Mouse (Mus musculus) hindbrain, postnatal 0 days (tissue): ENCODE measurements at regions not wholly inside any gene's neighbourhood (a gene's known extent, or its start where the extent isn't known, plus 50 kb on each side); places are given as distances from the start of the nearest gene placed in this dataset.

Experiments
- ATAC-seq: fragments of 200-750 bp; cut with Nextera tagmentation; 2 replicates; pipeline ENCODE4 v1.8.0; 2017; ENCODE audit warnings: mild to moderate bottlenecking, moderate TSS enrichment, moderate library complexity
- DNase-seq: peaks from one replicate; pipeline ENCODE4 v3.0.0-alpha.2; 2015; ENCODE audit warnings: low spot score
- H3K27ac ChIP-seq: fragments of 300-500 bp; sonication (generic); 2 replicates; pipeline ENCODE4 v1.5.1; 2014; ENCODE audit warnings: mild to moderate bottlenecking
- H3K27me3 ChIP-seq: fragments of 300-500 bp; sonication (generic); 2 replicates; pipeline ENCODE4 v1.6.1; 2014; ENCODE audit warnings: low read length, mixed read lengths; ENCODE audit not compliant: insufficient read depth
- H3K36me3 ChIP-seq: fragments of 300-500 bp; sonication (generic); 2 replicates; pipeline ENCODE4 v1.6.1; 2014; ENCODE audit warnings: low read length, mixed read lengths; ENCODE audit not compliant: insufficient read depth
- H3K4me1 ChIP-seq: fragments of 300-500 bp; sonication (generic); 2 replicates; pipeline ENCODE4 v1.6.1; 2014; ENCODE audit warnings: antibody characterized with exemption, low read length, mixed read lengths; ENCODE audit not compliant: insufficient read depth
- H3K4me2 ChIP-seq: fragments of 300-500 bp; sonication (generic); 2 replicates; pipeline ENCODE4 v1.6.1; 2014; ENCODE audit warnings: low read depth, mild to moderate bottlenecking, low read length, moderate library complexity, mixed read lengths
- H3K4me3 ChIP-seq: fragments of 300-500 bp; sonication (generic); 2 replicates; pipeline ENCODE4 v1.5.1; 2014; ENCODE audit warnings: low read length
- H3K9ac ChIP-seq: fragments of 300-500 bp; sonication (generic); replicated peaks from 2 replicates; pipeline ENCODE4 v1.6.1; 2014; ENCODE audit warnings: mild to moderate bottlenecking, low read length, moderate library complexity, mixed read lengths
- H3K9me3 ChIP-seq: fragments of 300-500 bp; sonication (generic); 2 replicates; pipeline ENCODE4 v1.6.1; 2016; ENCODE audit warnings: low read length, mixed read lengths
- CTCF ChIP-seq: IDR thresholded peaks from 2 replicates; pipeline ENCODE4 v1.5.1; 2016; ENCODE audit warnings: antibody characterized with exemption, control low read depth, low read depth
- WGBS: fragments of 180-500 bp; shearing (Covaris S2); extraction: QIAGEN DNeasy Blood & Tissue Kit; methylation state at CpG from one replicate; pipeline ENCODE4 v1.1.7; 2014; 5-methylcytosine and 5-hydroxymethylcytosine counted together

GRCm38 (mm10) chr12:44045806-44046205, 164.3 kb downstream of the Dnajb9 start:
- H3K4me3 ChIP-seq, result no peak overlapping the region
- no peak for ATAC-seq
- H3K9me3 ChIP-seq, result no peaks in the 10 kb centered on the region
- H3K4me1 ChIP-seq, result no peaks in the 10 kb centered on the region
- H3K9ac ChIP-seq, result no peak overlapping the region
- no peak overlapping the region for H3K27ac ChIP-seq
- 77% methylated on average over 2 of the region's 2 CpGs for WGBS
- H3K27me3 ChIP-seq, result no peaks in the 10 kb centered on the region
- H3K36me3 ChIP-seq, result no peaks in the 10 kb centered on the region
- DNase-seq, result no peak
- no peak for TF ChIP-seq CTCF
- H3K4me2 ChIP-seq, result no peak overlapping the region

GRCm38 (mm10) chr12:44044388-44045105, 165.6 kb downstream of the Dnajb9 start:
- Histone ChIP-seq H3K9me3 (no peaks in the 10 kb centered on the region), H3K27ac (no peak overlapping the region), H3K36me3 (no peaks in the 10 kb centered on the region), H3K4me1 (no peaks in the 10 kb centered on the region), H3K9ac (no peak overlapping the region), H3K27me3 (no peaks in the 10 kb centered on the region), H3K4me2 (peak overlapping the region; percentile 40), H3K4me3 (no peak overlapping the region)
- ATAC-seq (peak; percentile 56; the same call in 1 of the 2 replicates), DNase-seq (peak; percentile 59)
- 39% methylated on average over 14 of the region's 14 CpGs for WGBS
- no peak for TF ChIP-seq CTCF

- H3K4me2 ChIP-seq, result no peak overlapping the region
- no peak overlapping the region for H3K27ac ChIP-seq
- TF ChIP-seq CTCF, result no peak
- no peaks in the 10 kb centered on the region for H3K36me3 ChIP-seq
- no peaks in the 10 kb centered on the region for H3K4me1 ChIP-seq
- no peaks in the 10 kb centered on the region for H3K27me3 ChIP-seq
- DNase-seq (no peak), ATAC-seq (no peak)
- WGBS, result 70% methylated on average over 2 of the region's 2 CpGs
- H3K4me3 ChIP-seq, result no peak overlapping the region
- no peaks in the 10 kb centered on the region for H3K9me3 ChIP-seq
- H3K9ac ChIP-seq, result no peak overlapping the region
These were observed 203.3 kb downstream of the Dnajb9 start for GRCm38 (mm10) chr12:44006795-44007194.

- ATAC-seq (no peak), DNase-seq (no peak)
- Histone ChIP-seq H3K36me3 (no peaks in the 10 kb centered on the region), H3K9ac (no peak overlapping the region), H3K4me2 (no peak overlapping the region), H3K27me3 (no peaks in the 10 kb centered on the region), H3K9me3 (no peaks in the 10 kb centered on the region), H3K4me1 (no peaks in the 10 kb centered on the region), H3K27ac (no peak overlapping the region), H3K4me3 (no peak overlapping the region)
- TF ChIP-seq CTCF, result no peak
- 73% methylated on average over 1 of the region's 1 CpGs for WGBS
These were observed 226.6 kb downstream of the Dnajb9 start for GRCm38 (mm10) chr12:43983548-43983947.

- no peaks in the 10 kb centered on the region for H3K27me3 ChIP-seq
- no peak for TF ChIP-seq CTCF
- H3K4me2 ChIP-seq, result no peak overlapping the region
- H3K4me1 ChIP-seq, result no peaks in the 10 kb centered on the region
- H3K9ac ChIP-seq, result no peak overlapping the region
- no peak overlapping the region for H3K27ac ChIP-seq
- no peaks in the 10 kb centered on the region for H3K9me3 ChIP-seq
- no peaks in the 10 kb centered on the region for H3K36me3 ChIP-seq
- 38% methylated on average over 1 of the region's 1 CpGs for WGBS
- DNase-seq (peak; percentile 23), ATAC-seq (no peak)
- H3K4me3 ChIP-seq, result no peak overlapping the region
These were observed 246.2 kb downstream of the Dnajb9 start for GRCm38 (mm10) chr12:43963973-43964372.

- WGBS, result 50% methylated on average over 6 of the region's 6 CpGs
- Histone ChIP-seq H3K9me3 (no peaks in the 10 kb centered on the region), H3K4me3 (no peak overlapping the region), H3K4me1 (no peaks in the 10 kb centered on the region), H3K27me3 (no peaks in the 10 kb centered on the region), H3K9ac (no peak overlapping the region), H3K4me2 (no peak overlapping the region), H3K27ac (no peak overlapping the region), H3K36me3 (no peaks in the 10 kb centered on the region)
- DNase-seq, result peak; percentile 66
- TF ChIP-seq CTCF, result no peak
- no peak for ATAC-seq
These were observed 247.5 kb downstream of the Dnajb9 start for GRCm38 (mm10) chr12:43962551-43963120.

GRCm38 (mm10) chr12:43924228-43924627, 285.9 kb downstream of the Dnajb9 start:
- no peaks in the 10 kb centered on the region for H3K36me3 ChIP-seq
- no peak for TF ChIP-seq CTCF
- H3K27me3 ChIP-seq, result no peaks in the 10 kb centered on the region
- ATAC-seq, result no peak
- H3K9ac ChIP-seq, result no peak overlapping the region
- H3K4me1 ChIP-seq, result no peaks in the 10 kb centered on the region
- H3K9me3 ChIP-seq, result no peaks in the 10 kb centered on the region
- no peak for DNase-seq
- H3K4me2 ChIP-seq, result no peak overlapping the region
- H3K27ac ChIP-seq, result no peak overlapping the region
- 64% methylated on average over 5 of the region's 5 CpGs for WGBS
- no peak overlapping the region for H3K4me3 ChIP-seq
